Mouse (Mus musculus): ENCODE results near the gene Hs1bp3. TPM values are rescaled to one million over a fixed set of nuclear protein-coding genes. Genes with fewer than 3 reads are reported as not detected.

Hs1bp3 gene
- polyA plus RNA-seq, 1 experiment from 2014 or later: 15.7 TPM

- Histone ChIP-seq H3K4me3 (replicated peaks; ENCODE audit: low read length) (no peak overlapping the region), H3K9me3 (replicated peaks; ENCODE audit: control insufficient read depth, low read length) (no peaks in the 10 kb centered on the region), H3K4me2 (ENCODE audit: low read depth, low read length) (no peak overlapping the region), H3K27ac (ENCODE audit: low read length) (no peak overlapping the region), H3K36me3 (ENCODE audit: control insufficient read depth, insufficient read depth, low read length) (no peaks in the 10 kb centered on the region), H3K9ac (ENCODE audit: low read length) (no peak overlapping the region), H3K27me3 (ENCODE audit: control insufficient read depth, insufficient read depth, low read length) (no peaks in the 10 kb centered on the region), H3K4me1 (ENCODE audit: control insufficient read depth, insufficient read depth, low read length) (peaks cover 17% of the 10 kb centered on the region; the same call in 1 of the 2 replicates)
- no peak for ATAC-seq (ENCODE audit: insufficient read depth, low FRiP score)
- 74% methylated on average over 5 of the region's 5 CpGs for WGBS
Observed at GRCm38 (mm10) chr12:8361866-8362265, 48.6 kb downstream of the Hs1bp3 start.

GRCm38 (mm10) chr12:8362400-8362799 lies 49.2 kb downstream of the Hs1bp3 start:
- H3K36me3 ChIP-seq (ENCODE audit: control insufficient read depth, insufficient read depth, low read length): no peaks in the 10 kb centered on the region
- H3K9me3 ChIP-seq (replicated peaks; ENCODE audit: control insufficient read depth, low read length): no peaks in the 10 kb centered on the region
- H3K4me3 ChIP-seq (replicated peaks; ENCODE audit: low read length): no peak overlapping the region
- H3K27me3 ChIP-seq (ENCODE audit: control insufficient read depth, insufficient read depth, low read length): no peaks in the 10 kb centered on the region
- no peak overlapping the region for H3K27ac ChIP-seq (ENCODE audit: low read length)
- no peak overlapping the region for H3K9ac ChIP-seq (ENCODE audit: low read length)
- no peak overlapping the region for H3K4me2 ChIP-seq (ENCODE audit: low read depth, low read length)
- H3K4me1 ChIP-seq (ENCODE audit: control insufficient read depth, insufficient read depth, low read length): peaks cover 14% of the 10 kb centered on the region; the same call in 1 of the 2 replicates
- 55% methylated on average over 7 of the region's 7 CpGs for WGBS
- ATAC-seq (ENCODE audit: insufficient read depth, low FRiP score): no peak

GRCm38 (mm10) chr12:8364321-8364838 lies 51.1 kb downstream of the Hs1bp3 start:
- WGBS: 50% methylated on average over 6 of the region's 6 CpGs
- no peaks in the 10 kb centered on the region for H3K27me3 ChIP-seq (ENCODE audit: control insufficient read depth, insufficient read depth, low read length)
- peak; percentile 28; the same call in 1 of the 2 replicates for ATAC-seq (ENCODE audit: insufficient read depth, low FRiP score)
- H3K4me2 ChIP-seq (ENCODE audit: low read depth, low read length): no peak overlapping the region
- H3K4me3 ChIP-seq (replicated peaks; ENCODE audit: low read length): no peak overlapping the region
- H3K4me1 ChIP-seq (ENCODE audit: control insufficient read depth, insufficient read depth, low read length): 0 out of 2 replicates have a peak, but pooled peaks cover 2% of the 10 kb centered on the region
- H3K36me3 ChIP-seq (ENCODE audit: control insufficient read depth, insufficient read depth, low read length): no peaks in the 10 kb centered on the region
- no peak overlapping the region; the same call in 1 of the 2 replicates for H3K27ac ChIP-seq (ENCODE audit: low read length)
- no peak overlapping the region for H3K9ac ChIP-seq (ENCODE audit: low read length)
- H3K9me3 ChIP-seq (replicated peaks; ENCODE audit: control insufficient read depth, low read length): no peaks in the 10 kb centered on the region

- no peaks in the 10 kb centered on the region for H3K9me3 ChIP-seq (replicated peaks; ENCODE audit: control insufficient read depth, low read length)
- no peaks in the 10 kb centered on the region for H3K27me3 ChIP-seq (ENCODE audit: control insufficient read depth, insufficient read depth, low read length)
- H3K9ac ChIP-seq (ENCODE audit: low read length): no peak overlapping the region
- H3K36me3 ChIP-seq (ENCODE audit: control insufficient read depth, insufficient read depth, low read length): no peaks in the 10 kb centered on the region
- no peak for ATAC-seq (ENCODE audit: insufficient read depth, low FRiP score)
- no peak overlapping the region for H3K4me3 ChIP-seq (replicated peaks; ENCODE audit: low read length)
- 65% methylated on average over 7 of the region's 7 CpGs for WGBS
- no peak overlapping the region for H3K27ac ChIP-seq (ENCODE audit: low read length)
- no peak overlapping the region for H3K4me2 ChIP-seq (ENCODE audit: low read depth, low read length)
- 0 out of 2 replicates have a peak, but pooled peaks cover 2% of the 10 kb centered on the region for H3K4me1 ChIP-seq (ENCODE audit: control insufficient read depth, insufficient read depth, low read length)
Observed at GRCm38 (mm10) chr12:8365336-8365735, 52.1 kb downstream of the Hs1bp3 start.

GRCm38 (mm10) chr12:8365905-8366576 lies 52.8 kb downstream of the Hs1bp3 start:
- H3K4me2 ChIP-seq (ENCODE audit: low read depth, low read length): no peak overlapping the region
- H3K36me3 ChIP-seq (ENCODE audit: control insufficient read depth, insufficient read depth, low read length): no peaks in the 10 kb centered on the region
- H3K9me3 ChIP-seq (replicated peaks; ENCODE audit: control insufficient read depth, low read length): no peaks in the 10 kb centered on the region
- H3K4me3 ChIP-seq (replicated peaks; ENCODE audit: low read length): no peak overlapping the region
- no peak overlapping the region for H3K27ac ChIP-seq (ENCODE audit: low read length)
- WGBS: 65% methylated on average over 5 of the region's 5 CpGs
- no peak for ATAC-seq (ENCODE audit: insufficient read depth, low FRiP score)
- H3K9ac ChIP-seq (ENCODE audit: low read length): no peak overlapping the region
- 0 out of 2 replicates have a peak, but pooled peaks cover 2% of the 10 kb centered on the region for H3K4me1 ChIP-seq (ENCODE audit: control insufficient read depth, insufficient read depth, low read length)
- no peaks in the 10 kb centered on the region for H3K27me3 ChIP-seq (ENCODE audit: control insufficient read depth, insufficient read depth, low read length)

GRCm38 (mm10) chr12:8366688-8367087 lies 53.5 kb downstream of the Hs1bp3 start:
- Histone ChIP-seq H3K4me1 (ENCODE audit: control insufficient read depth, insufficient read depth, low read length) (0 out of 2 replicates have a peak, but pooled peaks cover 2% of the 10 kb centered on the region), H3K9me3 (replicated peaks; ENCODE audit: control insufficient read depth, low read length) (no peaks in the 10 kb centered on the region), H3K27ac (ENCODE audit: low read length) (no peak overlapping the region), H3K36me3 (ENCODE audit: control insufficient read depth, insufficient read depth, low read length) (no peaks in the 10 kb centered on the region), H3K27me3 (ENCODE audit: control insufficient read depth, insufficient read depth, low read length) (no peaks in the 10 kb centered on the region), H3K4me2 (ENCODE audit: low read depth, low read length) (no peak overlapping the region), H3K9ac (ENCODE audit: low read length) (no peak overlapping the region), H3K4me3 (replicated peaks; ENCODE audit: low read length) (no peak overlapping the region)
- WGBS: 54% methylated on average over 3 of the region's 3 CpGs
- ATAC-seq (ENCODE audit: insufficient read depth, low FRiP score): no peak

- H3K27me3 ChIP-seq (ENCODE audit: control insufficient read depth, insufficient read depth, low read length): no peaks in the 10 kb centered on the region
- ATAC-seq (ENCODE audit: insufficient read depth, low FRiP score): peak; percentile 82; the same call in 1 of the 2 replicates
- H3K9me3 ChIP-seq (replicated peaks; ENCODE audit: control insufficient read depth, low read length): no peaks in the 10 kb centered on the region
- H3K27ac ChIP-seq (ENCODE audit: low read length): no peak overlapping the region
- H3K4me3 ChIP-seq (replicated peaks; ENCODE audit: low read length): no peak overlapping the region
- 52% methylated on average over 5 of the region's 5 CpGs for WGBS
- H3K4me1 ChIP-seq (ENCODE audit: control insufficient read depth, insufficient read depth, low read length): no peaks in the 10 kb centered on the region
- no peaks in the 10 kb centered on the region for H3K36me3 ChIP-seq (ENCODE audit: control insufficient read depth, insufficient read depth, low read length)
- no peak overlapping the region for H3K9ac ChIP-seq (ENCODE audit: low read length)
- no peak overlapping the region for H3K4me2 ChIP-seq (ENCODE audit: low read depth, low read length)
Observed at GRCm38 (mm10) chr12:8371746-8372510, 58.7 kb downstream of the Hs1bp3 start.

GRCm38 (mm10) chr12:8372511-8373180 lies 59.4 kb downstream of the Hs1bp3 start:
- no peak overlapping the region for H3K9ac ChIP-seq (ENCODE audit: low read length)
- no peak overlapping the region for H3K4me3 ChIP-seq (replicated peaks; ENCODE audit: low read length)
- no peaks in the 10 kb centered on the region for H3K36me3 ChIP-seq (ENCODE audit: control insufficient read depth, insufficient read depth, low read length)
- ATAC-seq (ENCODE audit: insufficient read depth, low FRiP score): no peak
- no peaks in the 10 kb centered on the region for H3K9me3 ChIP-seq (replicated peaks; ENCODE audit: control insufficient read depth, low read length)
- 74% methylated on average over 7 of the region's 7 CpGs for WGBS
- H3K27me3 ChIP-seq (ENCODE audit: control insufficient read depth, insufficient read depth, low read length): no peaks in the 10 kb centered on the region
- no peak overlapping the region for H3K4me2 ChIP-seq (ENCODE audit: low read depth, low read length)
- H3K4me1 ChIP-seq (ENCODE audit: control insufficient read depth, insufficient read depth, low read length): no peaks in the 10 kb centered on the region
- no peak overlapping the region for H3K27ac ChIP-seq (ENCODE audit: low read length)

Data from stomach, embryonic 16.5 days (tissue).